Mouse (Mus musculus) skeletal muscle tissue, adult 2 months (tissue): ENCODE results near the gene Ryr3.

Experiments used
- DNase-seq: peaks from one replicate; pipeline ENCODE4 v3.0.0-alpha.2; 2012; ENCODE audit warnings: low read depth, low spot score

Gene Ryr3

DNA sequence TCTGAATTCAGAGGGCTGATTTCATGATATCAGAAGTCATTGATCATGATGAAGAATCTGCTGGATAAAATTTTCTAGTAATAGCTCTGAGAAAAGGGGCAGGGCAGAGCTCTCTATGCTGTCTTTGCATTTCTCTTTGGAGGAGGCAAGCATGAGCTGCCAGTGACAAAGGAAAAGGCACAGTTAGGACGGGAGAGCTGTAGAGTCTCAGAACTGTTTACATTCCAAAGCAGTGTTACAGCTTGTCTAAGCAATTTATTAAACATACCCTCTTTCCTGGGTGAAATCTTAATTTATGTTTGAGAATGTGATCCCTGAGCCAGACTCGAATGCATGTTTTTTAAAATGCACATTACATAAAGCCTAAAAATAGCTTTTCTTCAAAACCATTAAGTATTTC lies 435.3 kb downstream of the Ryr3 start:
- no peak for DNase-seq

DNA sequence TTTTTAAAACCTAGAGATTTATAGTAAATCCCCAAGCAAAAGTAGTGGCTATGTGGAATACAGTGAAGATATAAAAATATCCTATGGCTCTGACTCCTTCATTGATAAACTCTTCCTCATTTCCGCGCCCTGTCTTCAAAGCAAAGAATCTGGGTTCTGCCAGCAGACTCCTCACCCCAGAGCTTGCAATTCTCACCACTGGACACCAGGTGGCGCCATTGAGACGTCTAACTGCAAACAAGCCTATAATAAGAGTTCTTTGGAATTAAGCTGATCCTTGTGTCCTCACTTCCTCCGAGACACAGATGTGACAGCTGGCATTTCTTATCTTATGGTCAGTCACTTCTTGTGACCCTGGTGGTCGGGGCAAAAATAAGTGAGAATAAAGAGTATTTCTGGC lies 442.1 kb downstream of the Ryr3 start:
- DNase-seq, result peak; percentile 38

DNA sequence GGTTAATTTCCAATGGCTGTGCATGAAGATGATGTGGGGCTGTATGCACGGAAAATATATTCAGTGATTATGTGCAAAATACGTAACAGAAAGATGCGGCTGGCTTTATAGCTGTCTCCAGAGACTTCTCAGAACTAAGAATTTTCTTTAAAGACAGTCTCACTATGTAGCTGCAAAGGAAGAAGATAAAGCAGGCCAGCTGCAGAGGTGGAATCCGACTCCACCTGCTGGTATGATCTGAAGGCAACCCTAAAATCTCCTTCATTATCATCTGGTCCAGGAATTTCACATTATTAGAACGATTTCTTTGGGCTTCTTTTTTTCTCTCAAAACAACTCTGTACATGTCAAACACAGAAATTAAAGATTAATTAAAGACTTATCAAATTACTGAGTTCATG lies 449.2 kb downstream of the Ryr3 start:
- DNase-seq, result no peak

DNA sequence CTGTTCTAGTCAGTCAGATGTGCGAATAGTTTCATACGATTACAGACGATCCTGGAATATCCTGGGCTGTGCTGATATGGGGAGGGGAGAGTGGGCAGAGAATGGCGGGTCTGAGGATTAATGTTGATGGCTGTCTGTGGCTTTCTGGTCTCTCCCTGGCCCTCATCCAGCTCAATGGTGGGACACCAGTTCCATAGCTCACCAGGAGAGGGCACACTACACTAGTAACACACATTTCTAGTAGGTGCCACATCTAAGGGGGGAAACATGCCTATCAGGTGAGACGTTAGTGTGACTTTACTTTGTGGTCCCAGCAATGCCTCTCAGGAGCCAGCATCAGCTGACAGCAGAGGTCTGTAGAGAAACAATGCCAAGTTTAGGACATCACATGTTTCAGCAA lies 451.9 kb downstream of the Ryr3 start:
- DNase-seq, result no peak

DNA sequence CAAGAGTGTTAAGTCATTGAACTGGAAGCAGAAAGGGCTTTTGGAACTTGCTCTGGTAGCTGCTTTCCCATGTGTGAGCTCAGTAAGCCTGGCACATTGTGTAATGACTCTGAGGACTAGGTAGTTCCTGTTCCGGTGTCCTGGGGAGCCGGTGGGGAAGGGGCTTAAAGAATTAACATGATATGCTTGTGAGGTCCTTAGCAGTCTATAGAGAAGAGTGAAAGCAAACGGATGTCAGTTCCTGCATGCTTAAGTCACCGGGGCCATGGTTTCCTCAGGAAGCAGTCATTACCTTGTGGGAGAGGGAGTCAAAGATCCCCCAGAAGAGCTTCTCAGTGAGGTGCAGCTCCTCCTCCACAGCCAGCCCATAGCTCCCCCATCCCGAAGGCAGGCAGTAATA lies 452.6 kb downstream of the Ryr3 start:
- no peak for DNase-seq

DNA sequence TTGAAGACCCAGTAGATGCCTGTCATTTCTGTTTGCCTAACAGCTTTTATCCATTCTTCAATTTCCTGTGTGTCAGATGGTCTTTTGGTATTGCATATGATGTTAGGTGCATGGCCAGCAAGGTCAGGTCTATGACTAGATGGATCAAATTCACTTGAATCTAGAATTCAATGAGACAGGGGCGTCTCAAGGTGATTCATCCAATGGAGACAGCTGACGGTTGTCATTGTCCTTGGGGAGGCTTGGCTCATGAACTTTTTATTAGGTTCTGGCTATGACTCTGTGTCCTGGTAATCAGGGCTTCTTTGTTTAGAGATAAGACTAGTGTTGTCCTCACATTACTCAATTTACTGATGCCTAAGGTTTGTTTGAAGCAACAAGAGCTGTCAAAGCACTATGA lies 454.9 kb downstream of the Ryr3 start:
- no peak for DNase-seq

DNA sequence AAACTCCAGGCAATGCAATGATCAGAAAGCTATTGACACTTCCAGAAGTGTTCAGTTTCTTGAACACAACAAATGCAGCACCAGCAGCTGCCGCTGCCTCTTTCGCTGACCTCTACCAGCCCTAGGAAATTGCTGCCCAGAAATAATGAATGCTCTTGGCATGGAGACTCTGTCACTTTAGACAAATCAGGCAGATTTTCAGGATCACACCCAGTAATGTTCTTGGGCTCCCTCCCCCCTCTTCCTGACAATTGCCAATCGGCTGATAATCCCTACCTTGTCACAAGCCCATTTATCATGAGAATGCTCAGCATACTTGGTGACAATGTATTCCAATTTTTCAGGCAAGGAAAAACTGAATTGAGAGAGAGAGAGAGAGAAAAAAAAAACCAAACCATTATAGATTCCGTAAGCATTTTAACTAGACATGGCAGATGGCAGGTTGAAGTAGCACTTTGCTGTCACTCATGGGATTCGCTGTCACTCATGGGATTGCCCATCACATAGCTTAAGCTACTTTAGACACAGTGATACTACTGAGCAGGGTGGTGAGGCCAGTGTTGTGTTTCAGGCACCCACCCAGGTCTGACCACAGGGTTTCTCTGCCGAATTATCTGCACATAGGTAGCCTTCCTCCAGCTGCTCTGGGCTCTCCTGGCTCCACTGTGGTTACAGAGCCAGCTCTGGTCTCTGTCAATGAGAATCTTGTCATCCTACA lies 455.5 kb downstream of the Ryr3 start:
- no peak for DNase-seq

DNA sequence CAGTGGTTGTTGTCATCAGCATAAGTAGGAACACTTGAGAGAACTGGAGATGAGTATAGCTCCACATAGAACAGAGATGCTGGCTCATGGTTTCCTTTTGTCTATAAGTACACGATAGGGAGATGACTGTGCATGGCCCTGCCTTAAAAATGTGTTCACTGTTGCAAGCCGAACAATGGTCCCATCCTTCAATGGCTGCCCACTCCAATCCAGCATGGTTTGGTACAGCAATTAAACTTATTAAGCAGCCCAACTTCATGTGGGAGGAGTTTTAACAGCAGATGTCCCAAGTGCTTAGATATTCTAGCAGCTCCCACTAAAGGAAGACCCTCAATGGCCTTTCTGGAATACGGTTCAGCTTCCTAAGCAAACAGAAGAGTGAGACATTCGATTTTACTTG lies 456.2 kb downstream of the Ryr3 start:
- DNase-seq, result no peak

GRCm38 (mm10) chr2:112759678-112760077 lies 457.2 kb downstream of the Ryr3 start:
- DNase-seq, result no peak

DNA sequence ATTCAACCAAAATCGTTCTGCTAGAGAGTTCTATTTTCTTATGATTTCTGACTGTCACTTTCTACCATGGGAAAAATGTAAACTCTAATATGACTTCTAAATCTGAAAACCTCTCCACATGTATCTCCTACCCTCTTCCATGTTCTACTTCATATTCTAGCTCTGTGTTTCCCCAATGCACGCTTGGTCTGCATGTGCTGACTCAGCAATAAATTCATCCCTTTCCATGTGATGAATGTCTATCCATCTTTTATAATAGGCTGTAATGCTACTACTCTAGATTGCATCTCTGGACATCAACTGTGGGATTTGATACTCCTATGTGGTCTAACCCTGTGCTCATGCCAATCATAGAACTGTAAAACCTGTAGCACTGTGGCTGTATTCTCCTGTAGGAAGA lies 458.2 kb downstream of the Ryr3 start:
- DNase-seq, result no peak

GRCm38 (mm10) chr2:112753316-112753715 lies 463.6 kb downstream of the Ryr3 start:
- no peak for DNase-seq

- DNase-seq, result no peak
Observed at GRCm38 (mm10) chr2:112751416-112751815, 465.5 kb downstream of the Ryr3 start.

- no peak for DNase-seq
Observed at GRCm38 (mm10) chr2:112748532-112748931, 468.4 kb downstream of the Ryr3 start.

- no peak for DNase-seq
Observed at GRCm38 (mm10) chr2:112732942-112733341, 484.0 kb downstream of the Ryr3 start.

DNA sequence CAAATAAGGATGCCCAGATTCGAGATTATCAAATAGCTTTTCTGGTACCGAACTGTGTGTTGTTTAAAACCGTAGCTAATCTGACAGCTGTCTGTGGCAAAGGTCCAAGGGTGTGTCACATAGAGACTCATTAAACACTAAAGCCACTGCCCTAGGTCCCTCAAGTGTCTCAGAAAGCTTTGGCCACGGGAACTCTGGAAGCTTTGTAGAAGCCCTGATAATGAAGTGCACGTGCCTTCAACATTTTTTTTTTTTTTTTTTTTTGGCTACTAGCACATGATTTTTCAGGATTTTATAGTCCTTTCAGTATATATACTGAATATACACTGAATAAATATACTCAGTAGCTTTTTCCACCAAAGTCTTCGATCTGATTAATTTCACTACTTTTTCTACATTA lies 489.1 kb downstream of the Ryr3 start:
- DNase-seq, result no peak

- no peak for DNase-seq
Observed at GRCm38 (mm10) chr2:112721217-112721616, 495.7 kb downstream of the Ryr3 start.

DNA sequence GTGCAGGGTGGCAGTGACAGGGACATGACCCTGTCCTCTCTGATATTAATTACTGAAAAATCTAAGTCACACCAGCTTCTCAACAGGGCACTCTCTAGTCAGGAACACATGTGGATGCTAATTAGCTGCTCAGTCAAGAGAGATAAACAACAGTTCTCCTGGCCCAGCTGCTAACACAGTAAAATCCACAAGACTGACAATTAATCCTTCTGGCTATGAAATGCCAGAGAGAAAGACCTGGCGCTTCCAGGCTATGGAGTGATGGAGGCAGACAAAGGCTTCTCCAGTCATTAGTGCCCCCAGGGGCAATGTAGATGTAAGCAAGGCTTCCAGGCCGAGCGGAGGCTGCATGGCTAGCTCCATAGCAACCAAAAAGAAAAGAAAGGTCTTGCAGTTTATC lies 496.2 kb downstream of the Ryr3 start:
- no peak for DNase-seq

- no peak for DNase-seq
Observed at GRCm38 (mm10) chr2:112714648-112715047, 502.2 kb downstream of the Ryr3 start.

DNA sequence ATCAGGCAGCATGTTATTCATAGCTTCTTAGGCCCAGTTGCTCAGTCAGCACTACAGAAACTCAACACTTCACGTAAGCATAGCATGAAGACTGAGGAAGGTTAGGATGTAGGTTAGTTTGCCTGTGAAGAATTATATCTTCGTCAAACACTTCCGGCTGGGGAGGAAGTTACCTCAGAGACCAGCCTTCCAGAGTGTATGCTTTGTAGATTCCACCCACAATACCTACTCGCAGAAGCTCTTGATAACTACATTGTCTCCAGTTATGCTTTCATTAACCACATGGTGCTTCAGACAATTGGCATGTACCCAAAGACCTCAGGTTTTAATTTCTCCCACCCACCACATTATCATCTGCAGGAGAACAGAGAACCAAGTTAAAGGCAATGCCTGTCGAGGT lies 535.1 kb downstream of the Ryr3 start:
- no peak for DNase-seq

- no peak for DNase-seq
Observed at GRCm38 (mm10) chr2:112677246-112677645, 539.6 kb downstream of the Ryr3 start.

DNA sequence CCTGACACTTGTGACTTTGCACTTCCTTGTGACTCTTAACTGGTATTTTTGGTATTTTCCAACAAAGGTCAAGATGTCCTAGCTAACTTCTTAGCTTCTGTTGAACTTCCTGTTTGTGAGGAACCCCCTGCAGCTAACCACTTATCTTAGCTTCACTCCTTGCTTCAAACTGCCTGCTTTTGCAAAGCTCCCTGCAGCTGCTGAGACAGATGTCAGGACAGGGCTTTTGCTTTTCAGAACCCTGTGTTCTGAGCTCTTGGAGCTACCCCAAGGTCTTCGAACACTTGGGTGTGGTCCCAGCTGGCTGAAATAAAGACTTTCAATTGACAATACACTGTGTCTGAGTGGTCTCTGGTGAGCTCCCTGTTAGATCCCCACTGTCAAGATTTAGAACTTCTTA lies 540.2 kb downstream of the Ryr3 start:
- peak; percentile 44 for DNase-seq

- no peak for DNase-seq
Observed at GRCm38 (mm10) chr2:112676175-112676574, 540.7 kb downstream of the Ryr3 start.

DNA sequence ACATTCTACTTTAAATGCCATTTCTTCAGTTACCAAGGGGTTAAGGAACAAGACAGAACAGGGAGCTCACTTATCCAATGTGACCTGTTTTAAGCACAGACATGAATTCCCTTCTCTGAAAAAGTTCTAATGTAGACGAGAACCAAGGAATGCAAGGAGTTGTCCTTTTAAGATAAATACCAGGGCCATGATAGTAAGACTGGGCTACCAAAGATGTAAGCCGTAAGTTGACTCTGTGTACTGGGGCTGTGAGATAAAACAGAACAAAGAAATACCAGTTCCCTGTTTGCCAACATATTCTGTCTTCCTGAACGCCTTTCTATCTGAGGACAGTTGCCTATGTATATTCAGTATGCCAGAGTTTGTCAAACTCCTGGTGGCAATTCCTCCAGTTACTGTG lies 547.4 kb downstream of the Ryr3 start:
- DNase-seq, result no peak

- no peak for DNase-seq
Observed at GRCm38 (mm10) chr2:112656131-112656530, 560.8 kb downstream of the Ryr3 start.
